8 mouse cellular contexts compared by ENCODE assay signal in genomic region chr4:153110291-153110746, GRCm38 (mm10).
DNase-seq lines count a peak whose midpoint lies in the region.

No protein-coding gene starts in this region.

- intact Hi-C loops in heart, postnatal 36 days (cut with DNase I), result no loop called here
- intact Hi-C loops in gastrocnemius, postnatal 14 days (cut with DNase I; ENCODE audit: low total_unique reads), result no loop called here

- DNase-seq in heart, adult 18-20 months, result peak; percentile 2 to 11
- no peak for DNase-seq in heart, adult 11 months
- DNase-seq in ZHBTc4 (ENCODE audit: low read depth, low spot score), result peak; percentile 37
- DNase-seq in heart, postnatal 36 days, result peak; percentile 1 to 6
- DNase-seq in layer of hippocampus, adult 8-10 months (ENCODE audit: low spot score in 2 of 2), result peak; percentile 37 to 51
- DNase-seq in right cerebral cortex, adult 18-20 months, result peak; percentile 46
- no peak for DNase-seq in urinary bladder, postnatal 4 days (ENCODE audit: low spot score in 2 of 2)
- no peak for DNase-seq in gastrocnemius, postnatal 14 days

Comparison
In these comparisons a context has a peak if more than half of its experiments do, and no peak if none do; other contexts are left out.
1. DNase-seq: peak in heart, adult 18-20 months (2 of 2), ZHBTc4 (single experiment), heart, postnatal 36 days (2 of 2), layer of hippocampus, adult 8-10 months (2 of 2) and right cerebral cortex, adult 18-20 months (single experiment); none in heart, adult 11 months (single experiment), urinary bladder, postnatal 4 days (0 of 2) and gastrocnemius, postnatal 14 days (single experiment).